Mouse (Mus musculus): Measurements from ENCODE around the gene Lpar5.
"Not testable (repeated sequence)": the region's sequence is repeated elsewhere in the genome, so short reads cannot be mapped to it uniquely, and the experiment has no call there.

The Lpar5 gene

GRCm38 (mm10) chr6:125067571-125067995 is at the start of gene Lpar5:
TSS of gene Lpar5 (plus strand) at chr6:125067920.
- in situ Hi-C loops (cut with MboI, MseI): no loop called here

GRCm38 (mm10) chr6:125030532-125030931 is 37.2 kb upstream of the Lpar5 start:
- in situ Hi-C loops (cut with MboI, MseI): not testable (repeated sequence)

- in situ Hi-C loops (cut with MboI, MseI): no loop called here
Observed at GRCm38 (mm10) chr6:125031604-125032003, 36.1 kb upstream of the Lpar5 start.

GRCm38 (mm10) chr6:125038666-125039065 is 29.1 kb upstream of the Lpar5 start:
- in situ Hi-C loops (cut with MboI, MseI): no loop called here

- in situ Hi-C loops (cut with MboI, MseI): no loop called here
Observed at GRCm38 (mm10) chr6:125039131-125039530, 28.6 kb upstream of the Lpar5 start.

- in situ Hi-C loops (cut with MboI, MseI): no loop called here
Observed at GRCm38 (mm10) chr6:125039533-125040153, 28.1 kb upstream of the Lpar5 start, which contains the start of gene Ing4. TSS of gene Ing4 (plus strand) at chr6:125039760.

GRCm38 (mm10) chr6:125040221-125040620 is 27.5 kb upstream of the Lpar5 start:
- in situ Hi-C loops (cut with MboI, MseI): no loop called here

GRCm38 (mm10) chr6:125041047-125041446 is 26.7 kb upstream of the Lpar5 start:
- in situ Hi-C loops (cut with MboI, MseI): no loop called here

- in situ Hi-C loops (cut with MboI, MseI): no loop called here
Observed at GRCm38 (mm10) chr6:125042081-125042480, 25.6 kb upstream of the Lpar5 start.

- in situ Hi-C loops (cut with MboI, MseI): loop anchor here (5.0 kb wide), 1 partner anchor 36 kb away; no protein-coding TSS in a partner anchor
Observed at GRCm38 (mm10) chr6:125046691-125047090, 21.0 kb upstream of the Lpar5 start.

- in situ Hi-C loops (cut with MboI, MseI): loop anchor here (5.0 kb wide), 1 partner anchor 33 kb away; no protein-coding TSS in a partner anchor
Observed at GRCm38 (mm10) chr6:125049678-125050077, 18.0 kb upstream of the Lpar5 start, which contains the start of gene Acrbp. TSS of gene Acrbp (plus strand) at chr6:125049689.

- in situ Hi-C loops (cut with MboI, MseI): no loop called here
Observed at GRCm38 (mm10) chr6:125051237-125051636, 16.5 kb upstream of the Lpar5 start.

GRCm38 (mm10) chr6:125061493-125061892 is 6.2 kb upstream of the Lpar5 start:
- in situ Hi-C loops (cut with MboI, MseI): no loop called here

- in situ Hi-C loops (cut with MboI, MseI): no loop called here
Observed at GRCm38 (mm10) chr6:125062511-125062910, 5.2 kb upstream of the Lpar5 start.

GRCm38 (mm10) chr6:125063906-125064305 is 3.8 kb upstream of the Lpar5 start:
- in situ Hi-C loops (cut with MboI, MseI): no loop called here

- in situ Hi-C loops (cut with MboI, MseI): not testable (repeated sequence)
Observed at GRCm38 (mm10) chr6:125065223-125065622, 2.5 kb upstream of the Lpar5 start.

- in situ Hi-C loops (cut with MboI, MseI): no loop called here
Observed at GRCm38 (mm10) chr6:125071170-125071895, 3.6 kb downstream of the Lpar5 start.

- in situ Hi-C loops (cut with MboI, MseI): no loop called here
Observed at GRCm38 (mm10) chr6:125071896-125072279, 4.2 kb downstream of the Lpar5 start.

GRCm38 (mm10) chr6:125073825-125074224 is 6.1 kb downstream of the Lpar5 start:
- in situ Hi-C loops (cut with MboI, MseI): no loop called here

- in situ Hi-C loops (cut with MboI, MseI): loop anchor here (5.0 kb wide), 1 partner anchor 34 kb away; the partner anchor contains the start of gene Acrbp
Observed at GRCm38 (mm10) chr6:125081394-125081793, 13.7 kb downstream of the Lpar5 start.

GRCm38 (mm10) chr6:125081797-125082560 is 14.3 kb downstream of the Lpar5 start:
- in situ Hi-C loops (cut with MboI, MseI): loop anchor here (5.0 kb wide), 1 partner anchor 35 kb away; the partner anchor contains the start of gene Acrbp
